Mouse (Mus musculus): ENCODE measurements around the gene Mindy1.

Mindy1 gene

DNA sequence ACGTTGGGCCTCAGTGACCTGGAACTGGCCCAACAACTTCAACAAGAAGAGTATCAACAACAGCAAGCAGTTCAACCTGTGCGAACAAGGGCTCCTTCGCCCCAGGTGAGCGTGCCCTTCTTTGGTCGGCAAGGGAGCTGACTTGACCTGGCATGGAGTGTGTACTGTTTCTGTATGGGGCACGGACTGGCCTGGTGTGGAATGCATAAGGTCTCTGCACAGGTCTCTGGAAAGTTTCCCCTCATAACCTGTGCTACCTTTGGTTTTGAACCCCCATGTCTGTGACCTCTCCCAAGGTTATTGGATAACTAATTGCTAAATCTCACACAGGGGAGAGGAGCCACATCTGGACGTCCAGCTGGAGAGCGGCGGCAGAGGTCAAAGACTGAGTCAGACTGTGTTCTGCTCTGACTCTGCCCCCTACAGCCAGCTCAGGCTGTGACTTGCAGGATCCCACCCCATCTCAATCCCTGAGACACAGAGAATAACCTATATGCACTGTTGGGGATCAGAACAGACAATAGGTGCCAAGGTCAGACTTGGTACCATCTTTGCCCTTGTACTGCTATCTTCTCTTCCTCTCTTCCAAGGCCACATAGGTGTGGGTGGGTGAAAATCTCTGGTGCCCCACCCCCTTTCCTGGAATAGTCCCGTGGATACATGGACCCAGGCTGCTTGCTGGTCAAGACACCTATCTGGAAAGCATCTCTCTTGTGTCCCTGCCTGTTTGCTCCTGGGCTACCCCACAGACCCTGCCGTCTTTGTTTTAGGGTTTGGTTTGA, 14.4 kb downstream of the Mindy1 start:
- DNase-seq, result no peak

DNA sequence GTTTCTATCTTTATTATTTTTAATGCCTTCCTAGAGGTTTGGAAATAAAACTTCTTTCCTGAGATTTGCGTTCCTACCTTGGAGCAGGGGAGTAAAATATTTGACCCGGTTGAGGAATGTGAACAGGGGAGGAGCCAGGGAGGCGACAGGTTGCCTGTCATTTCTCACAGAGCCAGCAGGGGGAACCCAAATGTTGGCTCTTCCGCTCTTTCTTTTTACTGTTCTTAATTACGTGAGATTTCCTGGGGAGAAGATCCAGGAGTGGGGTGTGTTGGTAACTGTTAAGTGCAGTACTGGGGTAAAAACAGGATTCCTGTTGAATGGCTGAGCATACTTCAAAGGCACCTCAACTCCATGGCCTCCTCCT, 14.9 kb downstream of the Mindy1 start:
- DNase-seq, result peak; percentile 61 to 69

DNA sequence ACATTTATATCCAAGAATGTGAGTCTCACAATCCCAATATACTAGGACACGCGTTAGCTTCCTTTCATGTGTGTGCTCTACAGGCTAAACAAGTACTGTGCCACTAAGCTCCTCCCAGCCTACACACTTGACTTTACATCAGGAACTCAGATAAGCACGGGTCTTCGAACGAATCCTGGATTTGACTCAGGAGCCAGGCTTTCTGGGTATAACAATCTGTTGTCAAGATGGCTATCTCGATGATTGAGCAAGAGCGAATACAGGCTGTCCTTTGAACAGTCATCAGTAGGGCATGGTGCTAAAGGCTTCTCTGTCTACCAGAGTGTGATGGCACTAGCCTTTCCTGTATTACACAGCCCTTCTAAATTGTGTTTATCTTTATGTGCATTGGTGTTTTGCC, 16.9 kb downstream of the Mindy1 start:
- no peak for DNase-seq

DNA sequence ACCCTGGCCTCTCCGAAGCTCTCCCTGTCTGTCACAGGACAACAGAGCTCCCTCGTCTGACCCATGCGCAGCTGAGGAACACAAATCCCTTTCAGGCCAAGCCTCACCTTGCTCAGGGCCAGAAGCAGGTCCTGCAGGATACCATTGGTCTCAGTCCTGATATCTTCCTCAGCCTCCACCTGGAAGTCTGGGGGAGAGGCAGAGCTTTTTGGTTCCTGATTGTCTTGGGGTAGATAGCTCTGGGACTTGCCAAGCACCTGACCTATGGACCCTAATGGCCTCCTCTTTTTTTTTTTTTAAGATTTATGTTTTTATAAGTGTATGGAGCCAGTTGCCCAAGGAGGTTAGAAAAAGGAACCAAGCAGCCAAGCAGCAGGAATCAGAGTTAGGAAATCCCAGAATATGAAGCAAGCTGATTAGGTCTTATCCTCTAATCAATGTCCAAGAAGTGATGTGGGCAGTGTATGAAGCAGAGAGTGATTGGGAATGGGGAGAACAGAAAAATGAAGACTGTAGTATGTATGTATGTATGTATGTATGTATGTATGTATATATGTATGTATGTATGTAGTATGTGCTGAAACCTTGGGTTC, 20.2 kb downstream of the Mindy1 start:
- DNase-seq, result no peak

DNA sequence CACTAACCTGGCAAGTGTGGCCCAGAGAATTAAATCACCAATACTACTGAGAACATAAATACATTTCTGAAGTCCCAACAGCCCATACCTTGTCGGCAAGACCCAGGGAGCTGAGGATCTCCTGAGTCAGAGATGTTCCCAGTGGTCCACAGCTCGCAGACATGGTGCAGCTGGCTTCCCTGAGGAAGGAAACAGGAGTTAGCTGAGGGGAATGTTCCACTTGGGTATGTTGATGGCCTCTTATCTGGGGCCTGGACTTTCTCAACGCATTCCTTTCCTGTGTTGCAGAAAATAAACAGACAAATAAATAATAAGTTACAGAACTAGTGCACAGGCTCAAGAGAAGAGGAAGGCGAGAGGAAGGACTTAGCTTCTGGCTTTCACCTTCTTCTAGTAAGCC, 25.1 kb downstream of the Mindy1 start:
- DNase-seq, result no peak

DNA sequence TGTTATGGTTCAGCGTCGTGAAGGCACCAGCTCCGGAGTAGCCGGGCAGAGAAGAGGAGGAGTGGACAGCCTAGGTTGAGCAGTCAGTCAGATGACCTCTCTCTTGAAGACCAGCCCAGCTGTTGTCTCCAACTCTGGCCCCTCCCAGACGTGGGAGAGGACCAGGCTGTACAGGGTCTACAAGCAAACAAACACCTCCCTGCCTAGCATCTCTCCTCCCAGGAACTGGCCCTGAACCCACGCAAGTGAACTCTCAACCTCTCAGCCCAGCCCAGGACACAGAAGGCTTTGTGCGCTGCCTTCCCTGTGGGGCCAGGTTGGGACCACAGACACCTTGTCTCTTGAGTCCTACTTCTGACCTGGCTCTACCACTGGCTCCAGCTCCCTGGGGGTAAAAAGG, 26.0 kb downstream of the Mindy1 start, which contains the start of gene Anxa9:
Anxa9 (minus strand) TSS at position 77 of the 400 bp plus-strand sequence.
- no peak for DNase-seq

DNA sequence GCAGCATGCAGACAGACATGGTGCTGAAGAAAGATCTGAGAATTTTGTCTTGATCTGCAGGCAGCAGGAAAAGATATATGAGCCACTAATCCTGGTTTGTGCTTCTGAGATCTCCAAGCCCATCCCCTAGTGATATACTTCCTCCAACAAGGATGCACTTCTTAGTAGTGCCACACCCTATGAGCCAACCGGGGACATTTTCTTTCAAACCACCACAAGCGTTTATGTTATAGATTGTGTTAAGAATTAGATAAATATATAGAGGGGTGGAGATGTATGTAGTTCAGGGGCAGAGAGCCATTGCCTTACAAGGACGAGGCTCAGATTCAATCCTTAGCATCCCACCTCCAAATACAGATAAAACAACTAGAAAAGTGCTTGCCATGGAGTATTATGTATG, 29.4 kb downstream of the Mindy1 start:
- DNase-seq, result no peak

DNA sequence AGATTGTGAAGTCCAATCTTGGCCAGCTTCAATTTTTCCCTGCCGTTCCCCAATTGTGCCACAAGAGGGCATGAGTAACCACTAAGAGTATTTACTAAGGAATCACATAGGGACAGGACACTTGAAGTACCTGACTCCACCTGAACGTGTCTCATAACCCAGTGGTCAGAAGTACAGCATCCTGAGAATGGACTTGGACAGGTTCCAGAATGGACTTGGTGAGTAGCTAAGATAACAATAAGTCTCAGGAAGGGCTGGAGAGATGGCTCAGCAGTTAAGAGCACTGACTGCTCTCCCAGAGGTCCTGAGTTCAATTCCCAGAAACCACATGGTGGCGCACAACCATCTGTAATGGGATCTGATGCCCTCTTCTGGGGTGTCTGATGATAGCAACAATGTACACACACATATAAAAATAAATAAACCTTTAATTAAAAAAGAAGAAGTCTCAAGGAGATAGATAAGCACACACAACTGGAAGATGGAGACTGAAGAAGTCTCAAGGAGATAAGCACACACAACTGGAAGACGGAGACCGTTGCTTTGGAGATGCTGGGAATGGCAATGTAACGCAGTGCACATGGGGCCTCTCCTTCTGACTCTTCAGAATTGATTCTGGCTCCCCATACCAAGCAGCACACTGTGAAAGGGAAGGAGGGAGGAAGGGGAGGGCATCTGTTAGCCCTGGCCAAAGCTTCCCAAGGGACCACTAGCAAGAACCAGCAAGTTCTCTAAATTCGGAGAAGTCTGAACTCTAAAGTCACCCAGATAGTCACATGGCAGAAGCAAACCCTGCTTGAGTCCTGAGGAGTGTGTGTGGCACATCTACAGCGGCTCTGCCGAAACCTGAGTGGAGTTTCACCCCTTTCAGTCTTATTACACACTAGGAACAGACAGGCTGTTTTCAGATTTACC, 30.1 kb downstream of the Mindy1 start:
- peak; percentile 80 to 84 for DNase-seq

DNA sequence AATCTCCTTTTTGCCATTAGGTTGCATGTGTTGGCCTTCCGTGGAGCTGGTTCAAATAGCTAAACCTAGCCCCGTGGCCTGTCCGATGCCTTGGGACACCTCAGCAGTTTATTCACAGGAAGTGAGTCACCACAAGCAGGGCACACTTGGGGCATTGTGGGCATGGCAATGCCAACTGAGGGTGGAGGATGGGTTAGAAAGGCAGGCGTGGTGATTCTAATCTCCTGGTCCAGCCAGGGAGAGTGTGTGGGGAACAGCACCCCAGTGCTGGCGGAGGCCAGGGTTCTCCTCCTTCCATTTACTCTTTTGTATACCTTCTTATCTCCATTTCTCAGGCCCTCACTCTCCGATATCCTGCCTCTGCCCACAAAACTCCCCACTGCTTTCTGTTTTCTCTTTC, 31.5 kb downstream of the Mindy1 start:
- DNase-seq, result no peak

DNA sequence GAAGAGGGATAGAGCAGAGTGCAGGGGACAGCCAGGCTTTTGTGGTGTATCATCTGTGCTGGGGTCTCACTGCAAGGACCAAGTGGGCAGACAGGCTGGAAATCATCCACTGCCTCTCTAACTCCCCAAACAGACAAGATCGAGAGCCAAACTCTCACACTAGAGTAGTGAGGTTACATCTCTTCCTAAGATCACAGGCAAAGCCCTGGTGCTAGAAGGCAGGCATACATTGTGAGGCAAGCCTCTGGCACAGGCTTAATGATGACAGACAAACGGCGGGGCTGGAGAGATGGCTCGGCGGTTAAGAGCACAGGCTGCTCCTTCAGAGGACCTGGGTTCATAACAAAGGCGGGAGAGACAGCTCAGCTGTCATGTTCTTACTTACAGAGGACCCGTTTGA, 32.3 kb downstream of the Mindy1 start:
- no peak for DNase-seq

DNA sequence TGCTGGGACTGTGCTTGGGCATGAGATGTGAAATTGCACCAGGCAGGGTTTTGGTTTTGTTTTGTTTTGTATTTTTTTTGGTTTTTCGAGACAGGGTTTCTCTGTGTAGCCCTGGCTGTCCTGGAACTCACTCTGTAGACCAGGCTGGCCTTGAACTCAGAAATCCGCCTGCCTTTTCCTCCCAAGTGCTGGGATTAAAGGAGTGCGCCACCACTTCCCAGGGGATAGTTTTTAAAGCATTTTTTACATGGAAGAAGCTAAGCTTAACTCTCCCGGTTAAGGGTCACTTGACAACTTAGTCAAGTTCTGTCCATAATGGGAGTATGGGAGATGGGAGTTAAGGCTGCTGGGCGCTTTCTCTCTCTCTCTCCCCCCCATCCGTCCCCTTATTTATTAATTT, 32.9 kb downstream of the Mindy1 start:
- DNase-seq, result no peak

DNA sequence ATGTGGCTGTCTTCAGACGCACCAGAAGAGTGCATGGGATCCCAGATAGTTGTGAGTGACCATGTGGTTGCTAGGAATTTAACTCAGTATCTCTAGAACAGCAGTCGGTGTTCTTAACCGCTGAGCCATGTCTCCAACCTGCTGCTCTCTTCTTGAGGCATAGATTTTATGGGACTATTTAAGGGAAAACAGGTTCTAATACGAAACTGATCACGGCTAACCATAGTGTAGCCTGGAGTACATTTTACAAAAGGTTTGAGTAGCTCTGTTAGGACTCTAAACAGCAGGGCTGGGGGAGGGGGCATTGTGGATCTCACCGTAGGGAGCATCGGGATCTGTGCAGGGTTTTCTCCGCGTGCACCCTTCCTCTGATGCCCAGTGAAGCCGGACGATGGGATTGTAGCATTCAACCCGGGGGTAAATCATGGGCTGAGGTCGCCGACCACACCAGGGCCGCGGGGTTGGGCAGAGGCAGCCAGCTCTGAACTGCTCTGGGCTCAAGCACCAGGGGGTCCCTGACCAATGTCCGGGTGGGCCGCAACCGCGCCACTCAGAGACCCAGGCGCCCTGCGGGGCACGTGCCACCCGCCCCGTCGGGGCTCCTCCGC, 33.4 kb downstream of the Mindy1 start, which contains the start of gene Cers2:
Cers2 (plus strand) TSS at position 306 of the 608 bp plus-strand sequence.
- DNase-seq, result no peak

DNA sequence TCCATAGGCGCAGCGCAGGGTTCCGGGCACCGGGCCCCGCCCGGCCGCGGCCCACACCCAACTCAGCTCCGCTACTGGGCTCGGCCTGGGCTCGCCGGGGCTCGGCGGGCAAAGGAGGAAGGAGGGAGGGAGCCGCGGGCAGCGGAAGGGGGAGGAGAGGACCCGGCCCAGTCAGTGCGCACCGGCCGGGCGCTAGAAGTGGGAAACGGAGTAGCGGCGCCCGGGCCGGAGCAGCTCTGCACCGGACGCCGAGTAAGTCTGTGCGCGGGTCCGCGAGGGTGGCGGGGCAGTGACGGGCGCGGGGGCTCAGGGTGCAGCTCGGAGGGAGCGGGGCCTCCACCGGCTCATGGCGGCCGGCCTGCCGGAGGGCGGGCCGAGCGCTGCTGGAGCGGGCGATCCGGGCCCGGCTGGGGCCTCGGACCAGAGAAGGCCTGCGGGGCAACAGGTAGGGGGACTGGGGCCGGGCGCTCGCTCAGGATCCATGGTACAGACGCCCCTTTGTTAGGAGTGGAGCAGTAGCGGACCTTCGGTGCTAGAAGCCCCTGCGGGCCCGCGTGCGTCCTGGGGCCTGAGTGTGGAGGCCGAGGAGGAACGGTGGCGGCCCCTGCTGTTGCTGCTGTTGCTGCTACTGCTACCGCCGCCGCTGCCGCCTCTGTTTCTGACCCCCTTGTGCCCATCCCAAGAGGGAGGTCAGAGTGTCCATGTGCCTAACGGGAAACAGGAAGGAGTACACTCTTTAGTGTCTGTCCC, 34.1 kb downstream of the Mindy1 start:
- peak; percentile 88 to 92 for DNase-seq

DNA sequence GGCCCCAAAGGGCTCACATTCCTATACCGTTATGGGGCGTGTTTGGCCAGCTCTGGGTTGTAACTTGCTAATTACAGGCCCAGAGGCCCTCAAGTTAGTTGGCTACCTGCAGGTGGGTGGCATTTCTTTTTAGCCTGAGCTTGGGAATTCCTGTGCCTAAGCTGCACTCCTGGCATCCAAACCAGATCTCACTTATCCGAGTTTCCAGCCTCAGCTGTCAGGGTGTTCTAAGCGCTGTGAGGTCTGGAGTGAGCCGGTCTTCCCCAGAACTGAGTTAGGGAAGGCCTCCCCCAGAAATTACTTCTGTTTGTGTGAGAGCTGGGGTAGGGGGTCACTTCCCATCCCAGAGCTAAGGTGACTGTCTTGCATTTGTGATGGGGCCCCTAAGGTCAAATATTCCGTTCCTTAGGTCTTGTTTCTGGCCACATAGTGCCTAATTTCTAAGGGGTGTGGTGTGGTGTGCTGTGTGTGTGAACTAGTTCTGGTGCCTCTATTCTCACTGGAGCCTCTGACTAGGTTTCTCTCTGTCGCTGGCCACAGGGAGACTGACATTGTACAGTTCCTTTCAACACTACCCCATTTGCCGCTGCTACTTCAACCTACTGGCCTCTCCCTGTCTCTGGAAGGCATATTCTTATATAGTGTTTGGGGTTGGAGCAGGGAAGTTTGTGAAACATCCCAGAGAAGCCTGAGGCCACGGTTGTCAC, 34.9 kb downstream of the Mindy1 start:
- DNase-seq, result no peak

DNA sequence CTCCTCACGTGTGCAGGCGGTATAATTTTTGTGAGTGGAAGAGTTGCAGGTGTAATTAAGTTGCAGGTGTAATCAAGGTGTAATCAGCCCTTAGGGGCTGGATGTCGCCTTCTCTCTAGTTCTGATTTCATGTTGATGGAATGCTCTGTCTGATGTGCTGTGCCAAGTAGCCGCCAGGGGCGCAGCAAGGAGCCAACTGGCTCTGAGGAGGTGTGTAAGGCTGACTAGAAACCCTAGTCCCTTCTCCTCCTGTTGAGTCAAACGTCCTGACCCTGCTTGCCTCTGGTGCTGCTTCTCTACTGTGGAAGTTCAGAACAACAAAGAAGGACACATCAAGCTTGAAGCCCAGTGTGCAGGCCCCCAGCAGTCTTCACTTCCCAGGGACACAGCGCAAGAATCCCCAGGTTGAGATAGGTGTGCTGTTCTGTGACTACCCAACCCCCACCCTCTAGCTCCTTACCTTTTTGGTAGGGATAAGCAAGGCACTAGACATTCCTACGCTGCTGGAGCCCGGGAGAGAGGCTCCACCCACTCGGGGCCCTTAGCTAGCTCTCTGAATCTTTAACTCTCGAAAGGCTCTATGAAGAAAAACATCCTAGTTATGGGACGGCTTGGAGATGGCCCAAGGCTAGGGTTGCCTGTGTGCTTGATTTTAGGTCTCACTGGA, 36.4 kb downstream of the Mindy1 start:
- DNase-seq, result peak; percentile 68 to 72

DNA sequence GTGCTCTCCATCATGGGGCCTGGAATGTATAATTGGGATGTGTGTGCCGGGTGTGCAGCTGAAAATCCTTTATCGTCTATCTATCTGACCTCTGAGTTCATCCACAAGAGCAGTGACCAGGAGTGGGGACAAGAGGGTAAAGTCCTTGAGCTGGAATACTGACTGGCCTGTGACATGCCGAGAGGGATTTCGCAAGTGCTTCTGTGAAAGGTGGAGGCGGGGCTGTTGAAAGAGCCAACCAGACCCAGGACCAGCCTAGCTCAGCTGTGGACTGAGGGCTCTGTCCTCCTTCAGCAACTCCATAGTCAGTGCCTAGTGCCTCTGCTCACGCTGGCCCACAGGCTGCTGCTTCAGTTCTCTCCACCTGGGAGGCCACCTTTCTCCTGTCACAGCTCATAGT, 37.4 kb downstream of the Mindy1 start:
- DNase-seq, result peak in 1 of 2 experiments; percentile 13

DNA sequence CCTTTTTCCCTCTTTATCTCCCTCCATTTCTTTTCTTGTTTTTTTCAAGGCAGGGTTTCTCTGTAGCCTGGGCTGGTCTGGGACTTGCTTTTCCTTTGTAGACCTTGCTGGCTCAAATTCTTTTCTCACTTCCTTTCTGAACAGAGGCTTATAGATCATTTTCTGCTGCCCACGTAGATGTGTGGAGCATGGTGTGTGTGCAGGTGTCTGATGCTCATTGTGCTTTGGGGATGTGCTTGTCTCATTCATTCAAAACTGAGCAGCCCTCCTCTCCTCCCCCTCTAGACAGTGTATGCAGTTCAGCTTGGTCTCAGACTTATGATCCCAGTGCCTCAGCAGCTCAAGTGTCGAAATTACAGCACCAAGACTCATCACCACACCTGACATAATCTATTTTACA, 38.0 kb downstream of the Mindy1 start:
- no peak for DNase-seq

DNA sequence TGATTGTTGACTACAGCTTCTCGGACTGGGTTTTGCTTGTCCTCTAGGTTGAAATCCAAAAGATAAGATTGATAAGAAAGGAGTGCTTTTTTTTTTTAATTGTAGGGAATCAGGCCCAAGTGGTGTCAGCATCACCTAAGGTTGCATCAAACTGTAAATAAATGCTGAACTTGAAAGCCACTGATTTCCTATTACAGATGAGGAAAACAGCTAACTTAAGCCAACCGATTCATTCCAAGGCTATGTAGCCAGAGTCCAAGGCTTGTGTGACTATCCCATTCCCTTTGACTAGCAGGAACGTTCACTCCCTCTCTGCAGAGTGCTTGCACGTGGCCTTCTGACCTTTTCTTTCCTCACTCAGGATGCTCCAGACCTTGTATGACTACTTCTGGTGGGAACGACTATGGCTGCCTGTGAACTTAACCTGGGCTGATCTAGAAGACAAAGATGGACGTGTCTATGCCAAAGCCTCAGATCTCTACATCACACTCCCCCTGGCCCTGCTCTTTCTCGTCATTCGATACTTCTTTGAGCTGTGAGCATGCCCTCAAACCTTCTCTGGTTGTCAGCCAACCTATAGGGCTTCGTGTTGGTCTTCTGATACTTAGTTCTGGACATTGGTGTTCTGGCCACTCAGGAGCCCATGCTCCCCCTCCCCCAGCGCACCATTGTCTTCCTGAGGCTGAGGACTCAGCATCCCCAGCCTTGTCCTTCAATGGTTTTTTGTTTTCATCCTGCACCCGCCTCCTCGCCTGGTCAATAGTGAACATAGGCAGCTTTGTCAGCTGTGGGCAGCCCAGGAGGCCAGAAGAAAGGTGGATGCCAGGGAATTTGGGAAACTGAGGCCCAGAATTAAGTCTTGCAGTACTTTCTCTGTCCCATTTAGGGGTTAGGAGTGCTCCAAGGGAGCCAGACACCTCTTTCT, 38.8 kb downstream of the Mindy1 start:
- DNase-seq, result no peak

DNA sequence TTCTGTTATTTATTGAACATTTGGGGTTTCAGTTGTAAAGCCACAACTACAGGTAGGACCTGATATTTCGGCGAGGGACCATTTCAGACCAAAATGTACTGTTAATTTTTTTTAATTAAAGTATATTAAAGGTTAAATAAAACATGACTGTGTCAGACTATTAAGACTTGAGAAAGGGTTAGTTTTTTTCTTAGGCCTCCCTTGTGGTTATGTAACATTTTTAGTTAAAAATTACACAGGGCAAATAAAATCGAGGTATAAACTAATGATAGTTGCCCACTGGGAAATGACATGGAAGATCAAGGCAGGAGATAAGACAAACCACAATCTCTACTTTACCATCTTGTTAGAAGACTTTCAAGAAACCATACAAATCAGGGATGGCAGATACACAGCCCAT, 42.3 kb downstream of the Mindy1 start:
- no peak for DNase-seq
